Mouse (Mus musculus): ENCODE results near the gene Caskin2. TPM values are rescaled to one million over a fixed set of nuclear protein-coding genes. Genes with fewer than 3 reads are reported as not detected.
"Not testable (repeated sequence)": the region's sequence is repeated elsewhere in the genome, so short reads cannot be mapped to it uniquely, and the experiment has no call there.

Caskin2 gene
- polyA plus RNA-seq, 2 experiments, result 17.3 to 34.6 TPM

DNA sequence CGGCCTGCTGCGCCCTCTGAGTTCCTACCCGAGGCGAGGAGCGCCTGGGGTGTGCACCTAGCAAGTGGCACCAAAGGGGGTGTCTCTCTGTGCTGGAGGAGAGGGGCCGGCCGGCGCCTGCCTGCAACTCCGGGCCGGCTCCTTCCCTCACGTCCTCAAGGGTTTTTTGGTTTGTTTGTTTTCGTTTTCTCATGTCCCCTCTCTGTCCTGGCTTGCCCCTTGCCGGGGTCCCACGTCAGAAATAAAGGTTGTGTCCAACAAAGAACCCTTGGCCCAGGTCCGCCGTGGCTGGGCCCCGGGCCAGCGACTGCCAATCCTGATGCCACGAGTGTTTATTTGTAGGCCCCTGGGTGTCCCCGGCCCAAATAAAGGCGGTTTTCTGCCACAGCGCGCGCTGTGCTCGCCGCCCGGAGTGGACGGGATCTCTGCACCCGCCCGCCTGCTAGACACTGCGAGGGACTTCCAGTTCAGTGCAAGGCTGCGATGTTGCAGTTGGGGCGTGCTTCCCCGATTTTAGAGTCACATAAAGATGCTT is 47.8 kb downstream of the Caskin2 start:
- Histone ChIP-seq H3K4me3 (replicated peaks; ENCODE audit: low read length) (peak overlapping the region; percentile 80), H3K4me2 (replicated peaks; ENCODE audit: low read depth, low read length, severe bottlenecking) (peak overlapping the region; percentile 66), H3K9ac (ENCODE audit: low read depth, low read length, severe bottlenecking) (peak overlapping the region; percentile 95), H3K9me3 (ENCODE audit: control insufficient read depth, low read length) (no peaks in the 10 kb centered on the region), H3K36me3 (ENCODE audit: control insufficient read depth, insufficient read depth, low read length) (no peaks in the 10 kb centered on the region), H3K27me3 (ENCODE audit: control insufficient read depth, insufficient read depth, low read length) (no peaks in the 10 kb centered on the region), H3K27ac (replicated peaks; ENCODE audit: low read depth, low read length) (peak overlapping the region; percentile 90), H3K4me1 (ENCODE audit: control insufficient read depth, insufficient read depth, low read length) (peaks cover 11% of the 10 kb centered on the region)
- peak; percentile 75 for ATAC-seq (ENCODE audit: low FRiP score, low read depth)
- peak; percentile 25 for DNase-seq (ENCODE audit: low spot score)
- under 1% methylated on average over 23 of the region's 34 CpGs for WGBS
- TF ChIP-seq POLR2A (IDR thresholded peaks at IDR 0.05; ENCODE audit: borderline replicate concordance, extremely low read depth, insufficient read depth, insufficient read length), result 0 out of 2 replicates have a peak, but pooled peaks have one; percentile 15

DNA sequence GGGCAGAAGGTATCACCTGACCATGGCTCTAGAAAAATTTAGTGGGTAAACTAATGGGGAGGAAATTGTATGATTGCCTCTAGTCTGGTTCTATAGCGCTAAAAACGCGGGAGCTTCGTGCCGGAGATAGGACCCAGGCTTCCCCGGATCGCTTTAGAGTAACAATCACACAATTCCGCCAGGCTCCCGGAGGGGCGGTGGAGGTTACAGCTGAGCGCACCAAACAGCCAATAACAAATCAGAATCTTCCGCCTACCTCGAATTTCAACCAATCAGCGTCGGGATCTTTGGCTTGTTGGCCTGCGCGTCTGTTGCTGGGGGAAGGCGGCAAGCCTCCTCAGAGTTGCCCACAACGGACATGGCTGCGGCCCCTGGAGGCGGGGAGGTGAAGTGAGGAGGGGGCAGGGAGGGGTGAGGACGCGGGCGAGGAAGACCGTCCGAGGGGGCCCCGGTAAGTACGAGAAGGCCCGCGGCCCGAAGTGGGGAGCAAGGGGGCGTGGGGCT is 48.3 kb downstream of the Caskin2 start, which contains the start of gene Tmem94:
Tmem94 (plus strand) TSS at position 331 of the 504 bp plus-strand sequence.
- Histone ChIP-seq H3K27me3 (ENCODE audit: control insufficient read depth, insufficient read depth, low read length) (no peaks in the 10 kb centered on the region), H3K36me3 (ENCODE audit: control insufficient read depth, insufficient read depth, low read length) (no peaks in the 10 kb centered on the region), H3K9ac (ENCODE audit: low read depth, low read length, severe bottlenecking) (peak within 1 kb of the TSS; percentile 95), H3K4me1 (ENCODE audit: control insufficient read depth, insufficient read depth, low read length) (peaks cover 11% of the 10 kb centered on the region), H3K27ac (replicated peaks; ENCODE audit: low read depth, low read length) (peak within 1 kb of the TSS; percentile 90), H3K9me3 (ENCODE audit: control insufficient read depth, low read length) (no peaks in the 10 kb centered on the region), H3K4me2 (replicated peaks; ENCODE audit: low read depth, low read length, severe bottlenecking) (peak within 1 kb of the TSS; percentile 66), H3K4me3 (replicated peaks; ENCODE audit: low read length) (peak within 1 kb of the TSS; percentile 80)
- peak; percentile 92; the same call in 1 of the 2 replicates for TF ChIP-seq POLR2A (IDR thresholded peaks at IDR 0.05; ENCODE audit: borderline replicate concordance, extremely low read depth, insufficient read depth, insufficient read length)
- DNase-seq (ENCODE audit: low spot score) (peak; percentile 99), ATAC-seq (ENCODE audit: low FRiP score, low read depth) (peak; percentile 97)
- WGBS, result 0% methylated on average over 32 of the region's 32 CpGs

DNA sequence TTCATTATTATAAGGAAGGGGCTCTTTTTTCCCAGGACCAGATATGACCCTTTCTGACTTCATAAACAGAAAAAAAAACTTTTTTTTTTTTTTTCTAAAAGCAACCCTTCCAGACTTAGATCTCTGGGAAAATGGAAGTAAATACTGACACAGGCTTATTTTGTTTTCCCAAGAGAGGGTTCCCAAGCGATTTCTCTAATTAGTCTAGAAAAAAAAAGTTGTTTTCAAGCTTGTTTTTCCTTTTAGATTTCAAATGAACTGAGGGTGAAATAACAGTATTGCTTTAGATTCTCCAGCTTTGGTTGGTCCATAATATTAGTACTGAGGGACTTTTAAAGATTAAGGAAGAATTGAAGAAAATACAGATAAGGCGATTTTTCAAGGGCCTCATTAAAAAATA is 48.7 kb downstream of the Caskin2 start:
- Histone ChIP-seq H3K4me2 (replicated peaks; ENCODE audit: low read depth, low read length, severe bottlenecking) (peak overlapping the region; percentile 66), H3K9me3 (ENCODE audit: control insufficient read depth, low read length) (no peaks in the 10 kb centered on the region), H3K4me3 (replicated peaks; ENCODE audit: low read length) (peak overlapping the region; percentile 80), H3K9ac (ENCODE audit: low read depth, low read length, severe bottlenecking) (peak overlapping the region; percentile 40), H3K36me3 (ENCODE audit: control insufficient read depth, insufficient read depth, low read length) (no peaks in the 10 kb centered on the region), H3K27me3 (ENCODE audit: control insufficient read depth, insufficient read depth, low read length) (no peaks in the 10 kb centered on the region), H3K27ac (replicated peaks; ENCODE audit: low read depth, low read length) (peak overlapping the region; percentile 26; the same call in 1 of the 2 replicates), H3K4me1 (ENCODE audit: control insufficient read depth, insufficient read depth, low read length) (peaks cover 11% of the 10 kb centered on the region)
- DNase-seq (ENCODE audit: low spot score) (no peak), ATAC-seq (ENCODE audit: low FRiP score, low read depth) (no peak)
- WGBS, result 21% methylated on average over 2 of the region's 2 CpGs
- TF ChIP-seq POLR2A (IDR thresholded peaks at IDR 0.05; ENCODE audit: borderline replicate concordance, extremely low read depth, insufficient read depth, insufficient read length), result no peak

DNA sequence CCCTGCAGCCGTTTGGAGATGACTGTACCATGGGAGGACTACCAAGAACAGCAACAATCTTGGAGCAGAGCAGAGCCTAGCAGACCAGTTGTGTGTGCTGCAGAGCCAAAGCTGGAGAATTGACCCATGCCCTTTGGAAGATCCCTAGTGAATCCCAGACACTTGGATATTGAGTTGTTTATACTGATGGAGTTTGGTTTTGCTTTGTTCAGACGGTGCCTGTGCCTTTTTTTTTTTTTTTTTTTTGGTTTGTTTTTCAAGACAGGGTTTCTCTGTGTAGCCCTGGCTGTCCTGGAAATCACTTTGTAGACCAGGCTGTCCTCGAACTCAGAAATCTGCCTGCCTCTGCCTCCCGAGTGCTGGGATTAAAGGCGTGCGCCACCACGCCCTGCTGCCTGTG is 51.3 kb downstream of the Caskin2 start:
- not testable (repeated sequence) for H3K9me3 ChIP-seq (ENCODE audit: control insufficient read depth, low read length); H3K4me3 ChIP-seq (replicated peaks; ENCODE audit: low read length); DNase-seq (ENCODE audit: low spot score); H3K4me2 ChIP-seq (replicated peaks; ENCODE audit: low read depth, low read length, severe bottlenecking); H3K9ac ChIP-seq (ENCODE audit: low read depth, low read length, severe bottlenecking); H3K27me3 ChIP-seq (ENCODE audit: control insufficient read depth, insufficient read depth, low read length); H3K36me3 ChIP-seq (ENCODE audit: control insufficient read depth, insufficient read depth, low read length); H3K27ac ChIP-seq (replicated peaks; ENCODE audit: low read depth, low read length); ATAC-seq (ENCODE audit: low FRiP score, low read depth)
- H3K4me1 ChIP-seq (ENCODE audit: control insufficient read depth, insufficient read depth, low read length), result peaks cover 11% of the 10 kb centered on the region
- 93% methylated on average over 7 of the region's 7 CpGs for WGBS

DNA sequence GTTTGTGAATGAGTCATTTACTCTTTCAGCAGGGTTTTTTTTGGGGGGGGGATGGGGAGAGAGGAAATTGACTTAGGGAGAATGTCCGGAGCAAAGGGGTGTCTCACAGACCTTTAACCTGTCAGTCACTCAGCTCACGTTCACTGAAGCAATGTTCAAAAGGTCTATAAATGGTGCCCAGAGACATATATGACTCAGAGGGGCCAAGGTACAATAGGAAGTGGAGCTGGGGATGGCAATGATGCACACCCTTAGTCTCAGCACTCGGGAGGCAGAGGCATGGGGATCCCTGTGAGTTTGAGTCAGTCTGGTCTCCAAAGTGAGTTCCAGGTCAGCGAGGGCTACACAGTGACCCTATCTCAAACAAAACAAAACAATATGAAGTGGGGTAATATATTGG is 60.0 kb downstream of the Caskin2 start:
- H3K4me1 ChIP-seq (ENCODE audit: control insufficient read depth, insufficient read depth, low read length), result no peaks in the 10 kb centered on the region
- no peaks in the 10 kb centered on the region for H3K9me3 ChIP-seq (ENCODE audit: control insufficient read depth, low read length)
- WGBS, result 71% methylated on average over 4 of the region's 4 CpGs
- H3K27ac ChIP-seq (replicated peaks; ENCODE audit: low read depth, low read length), result no peak overlapping the region
- DNase-seq (ENCODE audit: low spot score) (no peak), ATAC-seq (ENCODE audit: low FRiP score, low read depth) (no peak)
- TF ChIP-seq POLR2A (IDR thresholded peaks at IDR 0.05; ENCODE audit: borderline replicate concordance, extremely low read depth, insufficient read depth, insufficient read length), result no peak
- no peak overlapping the region for H3K4me2 ChIP-seq (replicated peaks; ENCODE audit: low read depth, low read length, severe bottlenecking)
- no peak overlapping the region for H3K4me3 ChIP-seq (replicated peaks; ENCODE audit: low read length)
- H3K36me3 ChIP-seq (ENCODE audit: control insufficient read depth, insufficient read depth, low read length), result no peaks in the 10 kb centered on the region
- no peaks in the 10 kb centered on the region for H3K27me3 ChIP-seq (ENCODE audit: control insufficient read depth, insufficient read depth, low read length)
- no peak overlapping the region for H3K9ac ChIP-seq (ENCODE audit: low read depth, low read length, severe bottlenecking)
